Mouse (Mus musculus): ENCODE results near the gene Eno2. TPM values are rescaled to one million over a fixed set of nuclear protein-coding genes. Genes with fewer than 3 reads are reported as not detected.

The Eno2 gene
- polyA plus RNA-seq, 1 experiment from 2014 or later, result 2.6 TPM

DNA sequence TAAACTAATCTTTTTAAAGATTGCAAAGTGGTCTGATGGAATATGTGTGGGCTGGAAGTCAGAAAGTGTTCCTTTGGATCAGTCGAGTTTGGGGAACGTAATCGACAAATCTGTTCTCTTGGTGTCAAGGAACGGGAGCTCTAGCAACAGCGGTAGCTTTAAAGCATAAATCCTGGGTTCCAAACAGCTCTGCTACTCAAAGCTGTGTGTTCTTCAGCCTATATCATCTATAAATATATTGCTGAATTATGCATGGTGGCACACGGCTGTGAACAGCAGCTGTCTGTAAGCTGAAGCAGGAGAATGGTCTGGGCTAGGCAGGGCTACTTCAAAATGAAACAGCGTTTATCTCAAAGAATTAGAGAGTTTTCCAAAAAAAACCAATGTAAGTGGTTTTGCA, 11.4 kb upstream of the Eno2 start:
- Histone ChIP-seq H3K36me3 (ENCODE audit: control insufficient read depth, insufficient read depth, low read length) (no peaks in the 10 kb centered on the region), H3K9me3 (ENCODE audit: control insufficient read depth, low read length) (no peaks in the 10 kb centered on the region), H3K4me2 (no peak overlapping the region), H3K4me1 (replicated peaks; ENCODE audit: control insufficient read depth, insufficient read depth, low read length) (no peaks in the 10 kb centered on the region), H3K27me3 (replicated peaks; ENCODE audit: control insufficient read depth, insufficient read depth, low read length) (peaks cover 32% of the 10 kb centered on the region), H3K4me3 (ENCODE audit: low read depth, low read length) (no peak overlapping the region), H3K9ac (ENCODE audit: low read depth, low read length) (no peak overlapping the region), H3K27ac (ENCODE audit: low read depth, low read length) (no peak overlapping the region)
- DNase-seq (ENCODE audit: low spot score) (no peak), ATAC-seq (replicated peaks; ENCODE audit: low FRiP score) (no peak)
- WGBS, result 85% methylated on average over 7 of the region's 7 CpGs

DNA sequence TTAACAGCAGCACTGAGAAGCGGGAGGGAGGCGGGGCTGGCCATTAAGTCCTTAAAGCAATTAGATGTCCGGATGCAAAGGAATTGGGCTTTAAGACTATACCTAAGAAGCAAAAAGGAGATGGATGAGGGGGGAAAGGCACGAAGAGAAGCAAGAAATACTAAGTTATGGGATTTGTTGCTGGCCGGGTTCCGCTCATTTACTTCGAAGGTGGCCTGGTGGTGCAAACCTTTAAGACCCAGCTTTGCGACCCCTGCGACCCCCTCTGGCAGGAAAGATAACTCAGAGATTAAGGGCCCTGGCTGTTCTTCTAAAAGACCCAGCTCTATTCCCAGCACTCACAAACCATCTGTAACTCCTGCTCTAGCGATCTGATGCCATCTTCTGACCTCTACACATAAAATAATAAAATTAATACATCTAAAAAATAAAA, 10.5 kb upstream of the Eno2 start:
- no peak for DNase-seq (ENCODE audit: low spot score)
- H3K4me3 ChIP-seq (ENCODE audit: low read depth, low read length), result peak overlapping the region; percentile 41
- peaks cover 32% of the 10 kb centered on the region for H3K27me3 ChIP-seq (replicated peaks; ENCODE audit: control insufficient read depth, insufficient read depth, low read length)
- WGBS, result 10% methylated on average over 10 of the region's 10 CpGs
- H3K36me3 ChIP-seq (ENCODE audit: control insufficient read depth, insufficient read depth, low read length), result no peaks in the 10 kb centered on the region
- H3K9me3 ChIP-seq (ENCODE audit: control insufficient read depth, low read length), result no peaks in the 10 kb centered on the region
- no peak for ATAC-seq (replicated peaks; ENCODE audit: low FRiP score)
- peak overlapping the region; percentile 66 for H3K4me2 ChIP-seq
- H3K9ac ChIP-seq (ENCODE audit: low read depth, low read length), result no peak overlapping the region
- no peaks in the 10 kb centered on the region for H3K4me1 ChIP-seq (replicated peaks; ENCODE audit: control insufficient read depth, insufficient read depth, low read length)
- no peak overlapping the region for H3K27ac ChIP-seq (ENCODE audit: low read depth, low read length)

DNA sequence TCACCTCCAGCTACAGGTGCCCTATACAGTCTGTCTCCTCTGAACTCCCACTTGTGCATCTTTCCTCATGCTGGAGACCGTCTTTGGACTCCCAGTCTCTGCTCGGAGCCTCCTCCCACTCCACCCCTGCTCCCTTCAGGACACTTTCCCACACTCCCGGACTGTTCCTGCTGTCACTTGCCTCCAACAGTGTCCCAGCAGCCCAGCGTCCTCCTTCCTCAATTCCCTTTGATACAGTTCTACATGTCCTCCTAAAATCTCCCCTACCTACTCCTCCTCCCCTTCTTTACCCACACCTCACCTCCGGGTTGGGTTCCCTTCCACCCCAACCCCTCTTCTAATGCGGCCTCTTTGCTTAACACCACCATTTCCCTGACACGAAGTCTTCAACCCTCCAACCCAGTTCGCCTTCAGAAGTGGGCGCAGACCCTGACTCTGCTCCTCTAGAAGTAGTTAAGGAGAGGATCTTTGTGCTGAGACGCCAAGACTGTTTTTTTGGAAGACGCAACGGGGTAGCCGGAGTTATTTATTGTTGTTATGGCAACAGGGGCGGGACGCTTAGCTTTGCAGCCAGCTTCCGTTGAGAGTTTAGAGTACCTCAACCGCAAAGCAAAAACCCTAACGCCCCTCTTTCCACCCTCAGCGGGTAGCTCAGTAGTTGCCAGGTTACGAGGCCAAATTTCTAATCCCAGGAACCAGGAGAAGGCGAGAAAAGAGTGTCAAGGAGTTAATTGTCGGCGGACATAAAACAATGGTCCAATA, 9.9 kb upstream of the Eno2 start, which contains the start of gene Lrrc23:
Lrrc23 (minus strand) TSS at position 506 of the 762 bp plus-strand sequence.
- DNase-seq (ENCODE audit: low spot score) (peak; percentile 55), ATAC-seq (replicated peaks; ENCODE audit: low FRiP score) (no peak)
- Histone ChIP-seq H3K4me1 (replicated peaks; ENCODE audit: control insufficient read depth, insufficient read depth, low read length) (no peaks in the 10 kb centered on the region), H3K27ac (ENCODE audit: low read depth, low read length) (no peak within 1 kb of the TSS), H3K36me3 (ENCODE audit: control insufficient read depth, insufficient read depth, low read length) (no peaks in the 10 kb centered on the region), H3K9ac (ENCODE audit: low read depth, low read length) (no peak within 1 kb of the TSS), H3K4me2 (peak within 1 kb of the TSS; percentile 66), H3K4me3 (ENCODE audit: low read depth, low read length) (peak within 1 kb of the TSS; percentile 41), H3K27me3 (replicated peaks; ENCODE audit: control insufficient read depth, insufficient read depth, low read length) (peaks cover 32% of the 10 kb centered on the region), H3K9me3 (ENCODE audit: control insufficient read depth, low read length) (no peaks in the 10 kb centered on the region)
- 2% methylated on average over 23 of the region's 23 CpGs for WGBS

GRCm38 (mm10) chr6:124770511-124770910, 1.0 kb upstream of the Eno2 start:
- Histone ChIP-seq H3K36me3 (ENCODE audit: control insufficient read depth, insufficient read depth, low read length) (no peaks in the 10 kb centered on the region), H3K27ac (ENCODE audit: low read depth, low read length) (no peak overlapping the region), H3K9me3 (ENCODE audit: control insufficient read depth, low read length) (no peaks in the 10 kb centered on the region), H3K27me3 (replicated peaks; ENCODE audit: control insufficient read depth, insufficient read depth, low read length) (peaks cover 36% of the 10 kb centered on the region), H3K4me2 (no peak overlapping the region), H3K4me1 (replicated peaks; ENCODE audit: control insufficient read depth, insufficient read depth, low read length) (peaks cover 25% of the 10 kb centered on the region), H3K4me3 (ENCODE audit: low read depth, low read length) (no peak overlapping the region), H3K9ac (ENCODE audit: low read depth, low read length) (no peak overlapping the region)
- no peak for ATAC-seq (replicated peaks; ENCODE audit: low FRiP score)
- WGBS, result 72% methylated on average over 15 of the region's 15 CpGs
- no peak for DNase-seq (ENCODE audit: low spot score)

DNA sequence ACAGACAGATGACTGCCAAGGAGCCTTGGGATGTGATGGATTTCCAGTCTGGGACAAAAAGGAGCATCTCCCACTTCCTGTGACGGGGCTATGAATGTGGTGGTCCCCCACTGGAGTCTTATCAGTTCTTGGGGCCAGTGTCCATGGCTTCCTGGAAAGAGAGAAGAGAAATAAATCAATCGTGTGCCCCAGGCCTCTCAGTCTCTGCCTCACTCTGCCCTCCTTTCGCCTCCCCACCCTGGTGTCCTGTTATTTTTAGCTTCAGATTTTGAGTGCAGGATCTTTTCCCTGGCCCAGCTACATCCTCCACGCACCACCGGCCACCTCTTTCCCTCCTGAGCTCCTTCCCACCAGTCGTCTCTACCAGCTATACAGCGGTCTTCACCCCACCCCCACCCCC, 540 bp upstream of the Eno2 start:
- ATAC-seq (replicated peaks; ENCODE audit: low FRiP score), result no peak
- Histone ChIP-seq H3K4me3 (ENCODE audit: low read depth, low read length) (peak overlapping the region; percentile 53; the same call in 1 of the 2 replicates), H3K27ac (ENCODE audit: low read depth, low read length) (no peak overlapping the region), H3K4me1 (replicated peaks; ENCODE audit: control insufficient read depth, insufficient read depth, low read length) (peaks cover 25% of the 10 kb centered on the region), H3K27me3 (replicated peaks; ENCODE audit: control insufficient read depth, insufficient read depth, low read length) (peaks cover 36% of the 10 kb centered on the region), H3K36me3 (ENCODE audit: control insufficient read depth, insufficient read depth, low read length) (no peaks in the 10 kb centered on the region), H3K9ac (ENCODE audit: low read depth, low read length) (no peak overlapping the region), H3K9me3 (ENCODE audit: control insufficient read depth, low read length) (no peaks in the 10 kb centered on the region), H3K4me2 (peak overlapping the region; percentile 68; the same call in 1 of the 2 replicates)
- DNase-seq (ENCODE audit: low spot score), result no peak
- WGBS, result 22% methylated on average over 7 of the region's 7 CpGs

- Histone ChIP-seq H3K4me1 (replicated peaks; ENCODE audit: control insufficient read depth, insufficient read depth, low read length) (peaks cover 25% of the 10 kb centered on the region), H3K9me3 (ENCODE audit: control insufficient read depth, low read length) (no peaks in the 10 kb centered on the region), H3K27me3 (replicated peaks; ENCODE audit: control insufficient read depth, insufficient read depth, low read length) (peaks cover 37% of the 10 kb centered on the region), H3K4me2 (peak overlapping the region; percentile 68), H3K9ac (ENCODE audit: low read depth, low read length) (no peak overlapping the region), H3K27ac (ENCODE audit: low read depth, low read length) (no peak overlapping the region), H3K36me3 (ENCODE audit: control insufficient read depth, insufficient read depth, low read length) (no peaks in the 10 kb centered on the region), H3K4me3 (ENCODE audit: low read depth, low read length) (peak overlapping the region; percentile 53)
- DNase-seq (ENCODE audit: low spot score) (no peak), ATAC-seq (replicated peaks; ENCODE audit: low FRiP score) (no peak)
- WGBS, result 5% methylated on average over 9 of the region's 9 CpGs
These were observed 799 bp downstream of the Eno2 start for GRCm38 (mm10) chr6:124768704-124769044.

DNA sequence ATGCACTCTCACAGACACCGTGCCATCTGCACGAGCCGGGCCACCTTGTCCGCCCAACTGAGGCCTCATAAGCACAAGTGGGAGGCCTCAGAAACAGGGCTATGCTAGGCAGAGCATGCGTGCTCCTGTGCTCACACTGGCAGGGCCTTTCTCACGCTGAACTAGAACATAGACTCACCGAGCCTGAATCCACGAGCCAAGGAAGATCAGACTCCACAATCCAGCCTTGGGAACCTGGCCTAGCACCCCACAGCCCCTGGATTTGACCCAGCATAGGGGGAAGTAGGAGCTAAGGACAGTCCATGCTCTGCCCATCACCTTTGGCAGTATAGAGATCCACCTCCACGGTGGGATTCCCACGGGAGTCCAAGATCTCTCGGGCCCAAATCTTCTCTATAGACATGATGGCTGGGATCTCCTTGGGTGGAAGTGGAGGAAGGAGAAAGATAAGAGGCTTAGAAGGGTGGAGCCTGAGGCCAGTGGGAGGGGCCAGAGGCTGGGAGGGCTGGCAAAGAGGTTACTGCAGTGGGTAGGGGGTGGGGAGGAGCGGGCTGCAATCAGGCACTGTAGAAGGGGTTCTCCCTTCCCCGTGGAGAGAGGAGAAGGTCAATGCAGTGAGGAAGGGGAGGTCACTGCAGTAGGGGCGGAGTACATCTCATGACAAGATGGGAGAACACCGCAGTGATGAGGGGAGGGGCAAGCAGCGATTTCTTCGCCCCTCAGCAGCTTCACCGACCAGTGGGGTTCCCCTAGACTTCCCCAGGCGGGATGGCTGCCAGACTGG, 1.4 kb downstream of the Eno2 start:
- H3K9ac ChIP-seq (ENCODE audit: low read depth, low read length), result no peak overlapping the region
- 25% methylated on average over 19 of the region's 19 CpGs for WGBS
- no peaks in the 10 kb centered on the region for H3K9me3 ChIP-seq (ENCODE audit: control insufficient read depth, low read length)
- H3K4me2 ChIP-seq, result peak overlapping the region; percentile 68
- H3K4me1 ChIP-seq (replicated peaks; ENCODE audit: control insufficient read depth, insufficient read depth, low read length), result peaks cover 25% of the 10 kb centered on the region
- DNase-seq (ENCODE audit: low spot score), result no peak
- peaks cover 42% of the 10 kb centered on the region for H3K27me3 ChIP-seq (replicated peaks; ENCODE audit: control insufficient read depth, insufficient read depth, low read length)
- peak overlapping the region; percentile 53; the same call in 1 of the 2 replicates for H3K4me3 ChIP-seq (ENCODE audit: low read depth, low read length)
- no peaks in the 10 kb centered on the region for H3K36me3 ChIP-seq (ENCODE audit: control insufficient read depth, insufficient read depth, low read length)
- peak; percentile 48; the same call in 1 of the 2 replicates for ATAC-seq (replicated peaks; ENCODE audit: low FRiP score)
- H3K27ac ChIP-seq (ENCODE audit: low read depth, low read length), result no peak overlapping the region

DNA sequence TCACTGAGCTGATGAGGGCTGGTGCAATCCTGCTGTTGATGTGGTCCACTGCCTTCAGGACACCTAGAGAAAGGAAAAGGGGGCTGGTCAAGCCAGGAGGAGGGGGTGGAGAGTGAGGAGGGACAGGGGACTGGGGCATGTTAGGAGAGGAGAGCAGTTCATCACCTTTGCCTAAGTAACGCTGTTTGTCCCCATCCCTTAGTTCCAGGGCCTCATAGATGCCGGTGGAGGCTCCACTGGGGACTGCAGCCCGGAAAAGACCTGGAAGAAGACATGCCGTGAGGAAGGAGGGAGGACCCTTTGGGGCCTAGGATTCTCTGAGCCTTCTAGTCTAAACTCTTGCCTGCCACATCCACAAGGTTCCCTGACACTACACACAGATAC, 1.9 kb downstream of the Eno2 start:
- H3K4me3 ChIP-seq (ENCODE audit: low read depth, low read length), result no peak overlapping the region
- 65% methylated on average over 4 of the region's 4 CpGs for WGBS
- peaks cover 25% of the 10 kb centered on the region for H3K4me1 ChIP-seq (replicated peaks; ENCODE audit: control insufficient read depth, insufficient read depth, low read length)
- H3K27ac ChIP-seq (ENCODE audit: low read depth, low read length), result no peak overlapping the region
- H3K36me3 ChIP-seq (ENCODE audit: control insufficient read depth, insufficient read depth, low read length), result no peaks in the 10 kb centered on the region
- peaks cover 45% of the 10 kb centered on the region for H3K27me3 ChIP-seq (replicated peaks; ENCODE audit: control insufficient read depth, insufficient read depth, low read length)
- H3K9me3 ChIP-seq (ENCODE audit: control insufficient read depth, low read length), result no peaks in the 10 kb centered on the region
- H3K4me2 ChIP-seq, result no peak overlapping the region; the same call in 1 of the 2 replicates
- H3K9ac ChIP-seq (ENCODE audit: low read depth, low read length), result no peak overlapping the region
- DNase-seq (ENCODE audit: low spot score) (no peak), ATAC-seq (replicated peaks; ENCODE audit: low FRiP score) (no peak)
